Comparison of ENCODE assay signal across 28 mouse cellular contexts in genomic region chr12:108110674-108111073, GRCm38 (mm10).
DNase-seq lines count a peak whose midpoint lies in the region; ATAC-seq lines count a peak whose summit lies in the region.
"Had no signal": no experiment of that assay in that cellular context is flagged by ENCODE, and none has a peak within 500 bp of the region (broad histone marks: within the 10 kb centered on the region; RNA-seq: fewer than 3 reads in every experiment).

No protein-coding gene starts in this region.

- H3K4me1 ChIP-seq in kidney, embryonic 16.5 days (ENCODE audit: insufficient read depth, low read length), result peaks cover 10% of the 10 kb centered on the region; the same call in 1 of the 2 replicates
- H3K4me1 ChIP-seq in intestine, embryonic 14.5 days (replicated peaks; ENCODE audit: control insufficient read depth, insufficient read depth, low read length), result no peaks in the 10 kb centered on the region
- H3K4me1 ChIP-seq in intestine, embryonic 16.5 days (ENCODE audit: control insufficient read depth, insufficient read depth, low read length), result no peaks in the 10 kb centered on the region; the same call in 1 of the 2 replicates
- peaks cover 10% of the 10 kb centered on the region for H3K4me1 ChIP-seq in hindbrain, embryonic 10.5 days (replicated peaks)
- H3K4me1 ChIP-seq: embryonic facial prominence, embryonic 13.5 days; embryonic facial prominence, embryonic 15.5 days had no signal

- H3K27ac ChIP-seq in kidney, embryonic 16.5 days (ENCODE audit: low read length), result no peak overlapping the region
- H3K27ac ChIP-seq in intestine, embryonic 14.5 days (ENCODE audit: low read depth), result no peak overlapping the region
- peak overlapping the region; percentile 90 for H3K27ac ChIP-seq in intestine, embryonic 16.5 days (ENCODE audit: low read length)
- H3K27ac ChIP-seq in hindbrain, embryonic 10.5 days, result no peak overlapping the region
- H3K27ac ChIP-seq: embryonic facial prominence, embryonic 13.5 days; embryonic facial prominence, embryonic 15.5 days; forebrain, embryonic 10.5 days; forebrain, embryonic 12.5 days had no signal

- H3K9me3 ChIP-seq in kidney, embryonic 16.5 days (ENCODE audit: low read length), result no peaks in the 10 kb centered on the region
- H3K9me3 ChIP-seq in intestine, embryonic 14.5 days (ENCODE audit: control insufficient read depth, low read length), result no peaks in the 10 kb centered on the region
- no peaks in the 10 kb centered on the region for H3K9me3 ChIP-seq in intestine, embryonic 16.5 days (ENCODE audit: control insufficient read depth, low read length)
- no peaks in the 10 kb centered on the region for H3K9me3 ChIP-seq in hindbrain, embryonic 10.5 days
- H3K9me3 ChIP-seq: embryonic facial prominence, embryonic 13.5 days; embryonic facial prominence, embryonic 15.5 days; forebrain, embryonic 10.5 days; forebrain, embryonic 12.5 days; G1E had no signal

- H3K9ac ChIP-seq in kidney, embryonic 16.5 days (replicated peaks; ENCODE audit: low read length), result no peak overlapping the region
- H3K9ac ChIP-seq in intestine, embryonic 14.5 days (ENCODE audit: low read length), result no peak overlapping the region
- H3K9ac ChIP-seq in intestine, embryonic 16.5 days (ENCODE audit: low read depth, low read length), result no peak overlapping the region
- H3K9ac ChIP-seq: embryonic facial prominence, embryonic 13.5 days; embryonic facial prominence, embryonic 15.5 days; forebrain, embryonic 12.5 days had no signal

- DNase-seq in heart, adult 11 months, result peak; percentile 16
- DNase-seq in heart, postnatal 10 days, result no peak
- DNase-seq in kidney, postnatal 36 days, result no peak
- no peak for DNase-seq in intestine, embryonic 14.5 days (ENCODE audit: low spot score)
- DNase-seq in yolk sac, embryonic 10.5 days (ENCODE audit: low spot score), result no peak
- DNase-seq in hindbrain, embryonic 10.5 days (ENCODE audit: low spot score), result no peak
- DNase-seq: adrenal gland, adult 2 months; adrenal gland, postnatal 10 days; adrenal gland, postnatal 25 days; B cell, adult 2 months; cerebellum, adult 11 months; cerebellum, adult 18-20 months; cerebellum, adult 8-10 months; cerebellum, adult 9-11 months; cerebellum, postnatal 14 days; cerebellum, postnatal 36 days; embryo, embryonic 11 days had no signal

- no peak overlapping the region for H3K4me2 ChIP-seq in kidney, embryonic 16.5 days (replicated peaks; ENCODE audit: low read depth, low read length)
- no peak overlapping the region for H3K4me2 ChIP-seq in intestine, embryonic 14.5 days (ENCODE audit: low read length)
- peak overlapping the region; percentile 18; the same call in 1 of the 2 replicates for H3K4me2 ChIP-seq in intestine, embryonic 16.5 days (ENCODE audit: low read depth, low read length)
- H3K4me2 ChIP-seq: embryonic facial prominence, embryonic 13.5 days; embryonic facial prominence, embryonic 15.5 days; forebrain, embryonic 12.5 days had no signal

- ATAC-seq in kidney, embryonic 16.5 days (ENCODE audit: low FRiP score, low TSS enrichment), result peak; percentile 71; the same call in 1 of the 2 replicates
- ATAC-seq in intestine, embryonic 14.5 days (replicated peaks; ENCODE audit: low FRiP score, low TSS enrichment, low read depth), result peak; percentile 67
- peak; percentile 98 for ATAC-seq in intestine, embryonic 16.5 days
- ATAC-seq: CD4-positive, CD25-positive, alpha-beta regulatory T cell, adult 4 months; forebrain, embryonic 14.5 days had no signal

- no peak overlapping the region for H3K4me3 ChIP-seq in kidney, embryonic 16.5 days (ENCODE audit: low read length)
- no peak overlapping the region for H3K4me3 ChIP-seq in intestine, embryonic 14.5 days (ENCODE audit: low read depth, low read length)
- no peak overlapping the region for H3K4me3 ChIP-seq in intestine, embryonic 16.5 days (ENCODE audit: low read length)
- H3K4me3 ChIP-seq in hindbrain, embryonic 10.5 days, result no peak overlapping the region
- H3K4me3 ChIP-seq: embryonic facial prominence, embryonic 13.5 days; embryonic facial prominence, embryonic 15.5 days; erythroblast, embryonic 14.5 days; forebrain, embryonic 10.5 days; forebrain, embryonic 12.5 days had no signal

- H3K36me3 ChIP-seq in kidney, embryonic 16.5 days (ENCODE audit: insufficient read depth, low read length), result peaks cover 8% of the 10 kb centered on the region
- peaks cover 62% of the 10 kb centered on the region for H3K36me3 ChIP-seq in intestine, embryonic 14.5 days (ENCODE audit: control insufficient read depth, insufficient read depth, low read length)
- peaks cover 4% of the 10 kb centered on the region; the same call in 1 of the 2 replicates for H3K36me3 ChIP-seq in intestine, embryonic 16.5 days (ENCODE audit: control insufficient read depth, insufficient read depth, low read length)
- peaks cover 74% of the 10 kb centered on the region for H3K36me3 ChIP-seq in hindbrain, embryonic 10.5 days

- WGBS in kidney, embryonic 16.5 days, result 71% methylated on average over 3 of the region's 3 CpGs
- WGBS in intestine, embryonic 14.5 days, result 74% methylated on average over 3 of the region's 3 CpGs
- WGBS in intestine, embryonic 16.5 days, result 50% methylated on average over 3 of the region's 3 CpGs
- WGBS in hindbrain, embryonic 10.5 days, result 84% methylated on average over 3 of the region's 3 CpGs

- intact Hi-C loops in heart, postnatal 10 days (cut with DNase I), result no loop called here

- no peaks in the 10 kb centered on the region for H3K27me3 ChIP-seq in kidney, embryonic 16.5 days (ENCODE audit: insufficient read depth, low read length)
- no peaks in the 10 kb centered on the region for H3K27me3 ChIP-seq in intestine, embryonic 14.5 days (replicated peaks; ENCODE audit: control insufficient read depth, insufficient read depth, low read length)
- no peaks in the 10 kb centered on the region for H3K27me3 ChIP-seq in intestine, embryonic 16.5 days (replicated peaks; ENCODE audit: control insufficient read depth, insufficient read depth, low read length)
- no peaks in the 10 kb centered on the region for H3K27me3 ChIP-seq in hindbrain, embryonic 10.5 days (ENCODE audit: insufficient read depth, poor library complexity, severe bottlenecking)
- H3K27me3 ChIP-seq: CH12.LX; embryonic facial prominence, embryonic 13.5 days; embryonic facial prominence, embryonic 15.5 days; forebrain, embryonic 12.5 days had no signal
